Mouse (Mus musculus): ENCODE results near the gene Kl.

DNA sequence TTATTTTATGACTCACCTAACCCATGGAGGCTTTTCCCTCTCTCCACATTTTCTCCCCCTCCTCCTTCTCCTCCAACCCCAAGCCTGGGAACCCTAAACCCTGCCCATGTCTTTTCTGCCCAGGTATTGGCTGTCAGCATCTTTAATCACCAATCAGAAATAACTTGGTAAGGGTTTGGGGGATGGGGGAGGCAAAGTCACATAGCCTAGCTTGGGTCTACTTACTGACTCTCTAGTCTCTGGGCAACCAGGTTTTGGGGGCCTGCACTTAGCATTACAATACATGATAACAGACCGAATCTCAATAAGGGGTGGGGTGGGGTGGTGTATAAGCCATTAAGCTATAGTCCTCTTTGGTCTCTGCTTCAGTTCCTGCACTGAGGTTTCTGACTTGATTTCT lies 10.3 kb downstream of the Kl start:
- no peak for TF ChIP-seq CTCF (conservative IDR thresholded peaks at IDR 0.05; ENCODE audit: insufficient read depth, insufficient read length, low read depth, low read length)
- TF ChIP-seq POLR2A (IDR thresholded peaks at IDR 0.05; ENCODE audit: low read depth, low read length), result no peak

All from kidney, adult 2 months (tissue).